Mouse (Mus musculus): ENCODE measurements around the gene Gm19935. TPM values are rescaled to one million over a fixed set of nuclear protein-coding genes. Genes with fewer than 3 reads are reported as not detected.

Gene Gm19935
- under 1 TPM in 1 of 2 experiments, not detected in 1; 0.76 TPM for total RNA-seq (2021)
- long read RNA-seq, experiment 1: 0 reads
- long read RNA-seq, experiment 2: 0 reads

GRCm38 (mm10) chr8:90817293-90817692 is at the start of gene Gm19935:
Gm19935 (minus strand) TSS chr8:90817393.
- no peak for DNase-seq
- intact Hi-C loops (cut with DNase I): no loop called here

- intact Hi-C loops (cut with DNase I): no loop called here
- peak; percentile 61 to 75 for DNase-seq
These were observed 44.8 kb upstream of the Gm19935 start for GRCm38 (mm10) chr8:90862038-90862437.

DNA sequence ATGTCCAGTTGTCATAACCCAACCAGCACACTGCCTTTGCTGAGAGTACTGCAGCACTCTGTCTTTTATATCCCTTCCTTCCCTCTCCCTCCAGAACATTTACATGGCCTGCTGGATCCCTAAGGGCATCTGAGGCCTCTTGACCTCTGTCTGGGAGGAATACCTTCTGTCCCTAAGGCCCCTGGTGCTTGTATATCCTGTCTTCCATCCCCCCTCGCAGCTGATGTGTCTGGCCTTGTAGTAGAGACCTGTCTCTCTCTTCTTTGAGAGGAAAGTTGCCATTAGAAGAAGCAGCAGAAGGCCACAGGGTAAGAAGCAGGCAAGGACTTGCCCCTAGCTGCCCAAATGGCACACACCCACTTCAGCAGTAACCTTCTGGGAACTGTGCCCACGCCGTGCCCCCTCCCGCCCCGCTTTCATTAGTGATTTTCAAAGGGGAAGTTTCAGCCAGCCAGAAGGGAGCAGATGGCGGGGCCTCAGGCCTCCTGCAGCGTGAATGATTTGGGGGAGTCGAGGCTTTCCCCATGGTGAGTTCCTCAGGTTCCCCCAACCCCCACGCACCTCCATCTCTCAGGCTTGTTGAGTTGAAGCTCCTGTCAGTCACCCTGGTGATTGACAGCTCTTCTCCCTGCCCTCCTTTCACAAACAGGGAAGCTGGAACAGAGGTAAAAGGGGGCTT is 44.2 kb upstream of the Gm19935 start:
- DNase-seq: no peak
- intact Hi-C loops (cut with DNase I): no loop called here

GRCm38 (mm10) chr8:90858071-90858470 is 40.9 kb upstream of the Gm19935 start:
- intact Hi-C loops (cut with DNase I): no loop called here
- no peak for DNase-seq

DNA sequence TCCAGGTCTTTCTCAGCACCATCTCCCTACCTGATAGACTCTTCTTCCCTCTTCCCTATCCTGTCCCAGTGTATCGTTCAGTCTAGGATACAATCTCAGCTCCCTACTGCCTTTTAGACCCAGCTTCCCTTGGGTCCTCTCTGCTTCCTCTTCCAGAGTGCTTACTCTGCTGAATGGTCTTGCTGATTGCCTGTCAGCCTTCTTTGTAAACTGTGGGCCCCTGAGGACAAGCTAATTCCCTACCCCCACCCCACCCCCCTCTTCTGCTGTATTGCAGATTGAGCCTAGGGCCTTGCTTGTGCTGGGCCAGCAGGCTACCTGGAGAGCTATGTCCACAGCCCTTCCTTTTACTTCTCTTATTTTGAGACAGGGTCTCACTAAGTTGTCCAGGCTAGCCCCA is 39.8 kb upstream of the Gm19935 start:
- no peak for DNase-seq
- intact Hi-C loops (cut with DNase I): no loop called here

DNA sequence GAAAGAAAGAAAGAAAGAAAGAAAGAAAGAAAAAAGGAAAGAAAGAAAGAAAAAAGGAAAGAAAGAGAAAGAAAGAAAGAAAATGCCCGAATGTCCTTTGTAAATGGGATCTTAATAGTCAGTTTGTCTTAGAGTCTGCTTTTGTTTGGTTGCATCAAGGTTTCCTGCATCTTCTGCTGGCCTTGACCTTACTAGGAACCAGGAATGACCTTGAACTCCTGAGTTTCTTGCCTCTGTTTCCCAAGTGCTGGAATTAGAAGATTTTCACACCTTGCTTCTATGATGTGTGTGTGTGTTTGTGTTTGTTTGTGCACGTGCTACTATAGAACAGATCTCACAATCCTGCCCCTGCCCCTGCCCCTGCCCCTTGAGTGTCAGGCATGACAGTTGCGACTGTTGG is 39.0 kb upstream of the Gm19935 start:
- intact Hi-C loops (cut with DNase I): no loop called here

DNA sequence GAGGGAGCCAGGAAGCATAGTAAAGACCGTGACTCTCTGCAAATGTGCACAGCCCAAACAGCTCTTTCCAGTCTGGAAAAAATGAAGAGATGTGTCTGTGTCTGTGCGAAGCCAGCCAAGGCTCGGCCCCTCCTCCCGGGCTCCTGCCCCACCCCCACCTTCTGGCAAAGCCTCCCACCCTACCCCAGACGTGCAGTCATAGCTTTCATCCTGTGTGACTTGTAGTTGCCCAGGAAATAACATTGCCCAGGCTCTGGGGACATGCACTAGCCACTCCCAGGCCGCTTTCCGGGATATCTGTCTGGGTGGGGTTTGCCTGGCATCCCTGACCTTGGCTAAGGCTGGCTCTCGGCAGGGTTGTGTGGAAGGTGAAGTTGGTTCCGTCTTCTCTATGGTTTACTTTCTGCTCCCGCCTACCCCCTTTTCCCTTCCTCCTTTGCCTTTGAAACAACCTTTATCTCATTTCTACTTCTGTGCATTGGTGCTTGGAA is 37.5 kb upstream of the Gm19935 start:
- DNase-seq: peak; percentile 34 to 41
- intact Hi-C loops (cut with DNase I): no loop called here

More for the DNA sequence above, 39.0 kb upstream of the Gm19935 start:
- DNase-seq: no peak

- intact Hi-C loops (cut with DNase I): no loop called here
- DNase-seq: no peak
These were observed 36.9 kb upstream of the Gm19935 start for GRCm38 (mm10) chr8:90853971-90854670.

DNA sequence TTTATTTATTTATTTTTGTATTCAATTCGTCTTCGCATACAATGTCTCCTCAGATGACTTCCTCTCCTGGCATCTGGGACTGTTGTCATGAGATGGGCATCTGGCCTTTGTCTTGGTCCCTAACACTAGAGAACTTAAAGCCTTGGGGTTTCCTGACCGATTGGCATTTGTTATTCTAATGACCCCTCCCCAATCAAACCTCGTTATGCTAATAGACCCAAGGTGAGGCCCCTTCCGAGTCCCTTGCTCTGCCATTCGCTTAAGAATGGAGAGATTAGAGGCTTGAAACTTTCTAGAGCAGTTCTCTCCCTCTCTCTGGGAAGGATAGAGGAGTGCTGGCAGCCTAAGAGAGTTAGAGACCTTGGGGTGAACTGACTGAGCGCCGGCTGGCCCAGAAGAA is 34.4 kb upstream of the Gm19935 start:
- DNase-seq: no peak
- intact Hi-C loops (cut with DNase I): no loop called here

DNA sequence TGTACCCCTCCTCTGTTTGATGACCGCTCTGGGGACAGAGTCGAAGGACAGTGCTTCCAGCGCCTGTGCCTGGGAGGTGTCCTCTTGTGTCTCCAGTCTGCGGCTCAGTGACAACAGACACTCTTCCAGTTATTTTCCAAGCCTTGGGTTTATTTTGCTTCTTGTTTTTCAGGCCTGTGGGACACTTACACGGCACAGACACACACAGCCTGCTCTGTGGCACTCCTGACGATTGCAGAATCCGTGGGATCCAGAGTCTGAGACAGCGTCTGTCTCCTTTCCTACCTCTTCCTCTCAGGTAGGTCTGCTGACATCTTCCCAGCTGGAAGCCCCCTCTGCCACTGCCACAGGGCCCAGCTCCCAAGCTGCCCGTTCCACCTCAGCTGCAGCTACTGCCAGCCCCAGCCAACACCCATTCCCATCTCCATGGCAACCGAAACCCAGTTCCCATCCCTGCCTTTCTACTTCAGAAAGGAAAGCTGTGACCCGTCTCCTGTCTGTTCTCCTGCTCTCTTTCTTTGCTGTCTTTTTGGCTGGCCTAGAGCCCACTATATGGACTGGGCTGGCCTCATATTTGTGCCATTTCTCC is 32.4 kb upstream of the Gm19935 start:
- intact Hi-C loops (cut with DNase I): no loop called here

DNA sequence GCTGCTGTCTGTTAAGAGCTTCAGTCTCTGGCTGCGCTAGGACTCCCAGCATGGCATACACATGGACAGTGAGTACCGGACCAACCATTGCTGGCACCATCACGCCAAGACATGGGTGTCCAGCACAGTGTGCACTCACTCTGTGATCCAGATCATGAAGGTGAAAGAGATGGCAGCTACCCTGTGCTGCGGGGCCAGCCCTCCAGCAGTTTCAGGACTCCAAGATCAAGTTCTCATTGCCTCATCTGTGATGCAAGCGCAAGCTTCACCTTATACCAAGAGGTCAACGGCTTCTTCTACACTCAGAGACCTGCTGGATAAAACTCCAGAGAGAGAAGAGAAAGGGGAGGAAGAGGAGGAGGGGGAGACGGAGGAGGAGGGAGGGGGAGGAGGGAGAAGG is 30.8 kb upstream of the Gm19935 start:
- no peak for DNase-seq
- intact Hi-C loops (cut with DNase I): no loop called here

More for the DNA sequence above, 32.4 kb upstream of the Gm19935 start:
- DNase-seq: no peak

DNA sequence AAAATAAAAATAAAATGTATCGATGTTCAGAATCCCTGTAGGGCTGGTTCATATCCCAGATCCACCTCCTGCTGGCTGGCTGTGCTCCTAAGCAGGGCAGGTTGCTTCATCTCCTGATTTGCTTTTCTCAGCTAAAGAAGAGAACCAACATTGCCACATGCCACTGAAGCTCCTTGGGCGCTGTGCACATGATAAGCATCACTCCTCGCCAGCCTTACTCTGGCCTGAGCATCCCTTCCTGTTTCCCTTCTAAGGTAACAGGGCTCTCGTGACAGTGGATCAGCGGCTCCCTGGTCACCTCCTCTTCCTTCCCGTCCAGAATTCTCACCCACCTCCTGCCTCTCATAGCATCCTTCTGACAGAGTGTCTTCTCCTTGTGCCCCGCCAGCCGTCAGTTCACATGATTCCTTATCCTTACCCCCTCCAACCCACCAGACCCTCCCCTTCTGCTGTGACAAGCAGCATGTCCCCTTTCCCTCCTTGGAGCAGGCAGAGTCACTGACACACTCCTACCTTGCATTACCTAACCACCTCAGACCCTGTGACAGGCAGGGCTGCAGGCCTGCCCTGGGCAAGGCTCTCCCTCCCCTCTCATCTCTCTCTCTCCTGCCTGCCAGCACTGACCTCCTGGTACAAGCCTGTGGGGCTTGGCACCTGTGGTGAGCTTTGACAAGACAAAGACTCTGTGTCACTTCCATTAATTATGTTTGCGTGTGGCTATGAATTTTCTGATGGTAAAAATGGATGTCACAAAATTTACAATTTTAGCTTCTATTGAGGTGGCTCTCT is 27.2 kb upstream of the Gm19935 start:
- intact Hi-C loops (cut with DNase I): no loop called here
- no peak for DNase-seq

- intact Hi-C loops (cut with DNase I): no loop called here
- DNase-seq: no peak
These were observed 25.9 kb upstream of the Gm19935 start for GRCm38 (mm10) chr8:90843127-90843526.

GRCm38 (mm10) chr8:90841321-90841720 is 24.1 kb upstream of the Gm19935 start:
- intact Hi-C loops (cut with DNase I): loop anchor here (2.0 kb wide), 1 partner anchor 35 kb away; no protein-coding TSS in a partner anchor
- DNase-seq: peak in 1 of 2 experiments; percentile 29

- intact Hi-C loops (cut with DNase I): loop anchor here (2.0 kb wide), 1 partner anchor 37 kb away; no protein-coding TSS in a partner anchor
- no peak for DNase-seq
These were observed 22.8 kb upstream of the Gm19935 start for GRCm38 (mm10) chr8:90839725-90840714.

DNA sequence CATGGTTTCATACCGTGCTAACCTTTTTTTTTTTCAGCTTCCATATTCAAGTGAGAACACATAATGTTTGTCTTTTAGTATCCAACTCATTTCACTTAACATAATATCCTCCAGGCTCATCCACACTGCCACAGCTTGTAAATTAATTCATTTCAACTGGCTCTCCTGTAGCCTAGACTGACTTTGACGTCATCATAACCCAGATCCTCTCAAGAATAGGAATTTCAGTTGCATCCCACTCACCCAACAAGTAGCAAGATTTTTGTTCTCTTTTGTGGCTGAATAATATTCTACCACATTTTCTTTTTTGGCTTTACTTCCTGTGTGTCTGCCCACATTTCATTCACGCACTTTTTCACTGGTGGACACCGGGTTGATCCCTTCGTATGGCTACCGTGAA is 20.2 kb upstream of the Gm19935 start:
- no peak for DNase-seq
- intact Hi-C loops (cut with DNase I): no loop called here

GRCm38 (mm10) chr8:90834321-90834672 is 17.1 kb upstream of the Gm19935 start:
- intact Hi-C loops (cut with DNase I): no loop called here
- no peak for DNase-seq

DNA sequence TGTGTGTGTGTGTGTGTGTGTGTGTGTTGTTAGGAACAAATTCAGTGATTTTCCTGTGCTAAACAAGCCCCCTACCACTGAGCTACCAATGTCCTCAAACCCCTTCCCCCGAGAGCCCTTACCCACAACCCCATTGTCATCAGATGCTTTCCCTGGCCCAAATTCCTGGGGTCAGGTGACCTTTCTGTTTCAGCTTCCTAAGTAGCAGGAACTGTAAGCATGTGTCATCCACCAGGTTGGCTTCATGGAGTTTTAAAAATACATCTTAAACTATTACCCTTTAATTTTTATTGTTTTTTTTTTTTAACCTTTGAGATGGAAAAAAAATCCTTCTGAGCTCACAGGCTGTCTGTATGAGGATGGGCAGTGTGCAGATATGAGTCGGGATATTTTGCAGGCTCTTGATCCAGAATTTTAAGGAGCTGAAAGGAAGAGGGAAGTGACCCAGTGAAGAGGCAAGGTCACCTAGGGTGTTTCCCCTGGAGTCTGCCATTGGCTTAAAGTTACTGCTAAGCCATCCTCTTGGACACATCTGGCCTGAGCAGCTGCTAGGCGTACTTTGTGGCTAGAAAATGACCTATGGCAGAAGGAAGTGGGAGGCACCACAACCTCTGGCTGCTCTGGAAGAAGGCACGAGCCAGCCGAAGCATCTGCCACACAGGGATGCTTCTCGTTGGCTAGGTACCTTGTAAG is 16.6 kb upstream of the Gm19935 start:
- peak; percentile 23 to 37 for DNase-seq
- intact Hi-C loops (cut with DNase I): no loop called here
